Mouse (Mus musculus): ENCODE results near the gene Sstr5.

Sstr5 gene

GRCm38 (mm10) chr17:25497013-25497412 is at the start of gene Sstr5:
Gene Sstr5 (minus strand): TSS chr17:25497288.
- in situ Hi-C loops (cut with MboI; ENCODE audit: low sequenced_read_pairs) = no loop called here

- in situ Hi-C loops (cut with MboI; ENCODE audit: low sequenced_read_pairs) = no loop called here
Observed at GRCm38 (mm10) chr17:25541768-25542167, 44.7 kb upstream of the Sstr5 start.

DNA sequence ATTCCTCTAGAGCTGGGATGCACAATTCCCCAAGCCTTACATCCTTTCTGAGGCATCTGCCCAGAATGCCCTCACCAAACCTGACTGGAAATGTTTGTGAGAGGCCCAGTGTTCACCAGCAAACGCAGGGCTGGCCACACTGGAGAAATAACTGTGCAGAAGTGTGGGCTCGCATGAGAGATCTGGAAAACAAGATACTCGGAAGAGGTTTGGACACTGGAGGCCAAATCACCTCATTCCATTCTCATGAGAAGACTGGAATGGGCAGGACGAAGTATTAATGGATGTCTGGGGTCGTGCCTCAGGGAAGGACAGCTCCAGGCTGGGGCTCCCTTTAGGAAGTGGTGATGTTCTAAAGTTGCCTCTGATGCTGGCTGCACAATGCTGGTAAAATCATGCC is 43.6 kb upstream of the Sstr5 start:
- in situ Hi-C loops (cut with MboI; ENCODE audit: low sequenced_read_pairs) = no loop called here

- in situ Hi-C loops (cut with MboI; ENCODE audit: low sequenced_read_pairs) = no loop called here
Observed at GRCm38 (mm10) chr17:25538945-25539875, 42.1 kb upstream of the Sstr5 start.

- in situ Hi-C loops (cut with MboI; ENCODE audit: low sequenced_read_pairs) = no loop called here
Observed at GRCm38 (mm10) chr17:25530357-25531022, 33.4 kb upstream of the Sstr5 start.

DNA sequence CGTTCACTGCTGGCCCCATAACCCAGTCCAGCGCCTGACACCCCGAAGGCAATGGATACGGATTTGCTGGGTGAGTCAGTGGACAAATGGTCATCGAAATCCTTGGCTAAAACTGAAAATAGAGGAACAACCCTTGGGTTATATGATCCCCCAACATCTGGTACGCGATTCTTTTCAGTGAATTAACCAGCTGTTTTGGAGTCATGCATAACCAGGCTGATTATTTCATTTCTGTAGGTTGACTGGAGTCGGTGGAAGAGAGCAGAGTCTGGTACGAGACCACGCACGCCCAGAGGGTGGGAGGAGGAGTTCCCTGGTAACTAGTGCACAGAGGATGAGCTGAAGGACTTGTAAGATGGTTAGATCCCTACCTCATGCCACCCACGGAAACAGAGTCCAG is 25.0 kb upstream of the Sstr5 start:
- in situ Hi-C loops (cut with MboI; ENCODE audit: low sequenced_read_pairs) = no loop called here

DNA sequence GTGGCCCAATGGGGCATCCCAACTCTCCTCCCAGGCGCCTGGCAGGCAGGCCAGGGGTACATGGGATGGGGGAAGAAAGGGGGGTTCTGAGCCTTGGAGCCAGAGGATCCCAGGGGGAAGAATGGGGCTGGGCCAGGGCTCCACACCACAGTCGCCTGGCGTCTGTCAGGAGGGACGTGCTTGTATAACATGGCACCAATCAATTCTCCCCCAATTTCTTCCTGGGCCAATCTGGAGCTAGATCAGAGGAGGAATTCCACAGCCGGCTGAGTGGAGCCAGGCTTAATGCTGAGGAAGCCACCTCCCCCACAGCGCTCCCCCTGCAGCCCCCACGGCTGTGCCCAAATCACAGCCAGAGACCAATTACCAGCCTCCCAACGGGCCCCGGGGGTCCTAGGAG is 23.4 kb upstream of the Sstr5 start:
- in situ Hi-C loops (cut with MboI; ENCODE audit: low sequenced_read_pairs) = no loop called here

DNA sequence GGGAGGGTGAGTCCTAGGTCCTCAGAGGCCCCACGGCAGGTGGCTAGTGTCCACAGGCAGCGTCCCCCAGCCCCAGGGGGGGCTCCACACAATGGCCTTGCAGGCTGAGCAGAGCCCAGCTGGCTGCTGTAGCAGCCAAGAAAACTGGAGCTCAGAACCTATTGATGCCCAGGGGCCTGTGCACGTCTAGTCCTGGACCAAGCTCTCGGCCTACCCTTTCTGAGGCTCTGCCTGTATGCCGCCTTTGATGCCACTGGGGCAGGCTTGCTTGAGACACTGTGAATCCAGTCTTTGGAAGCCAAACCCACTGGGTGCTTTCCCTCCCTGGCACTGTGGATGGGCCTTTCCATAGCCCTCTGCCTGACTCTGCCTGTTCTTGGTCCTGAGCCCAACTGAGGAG is 22.4 kb upstream of the Sstr5 start:
- in situ Hi-C loops (cut with MboI; ENCODE audit: low sequenced_read_pairs) = no loop called here

GRCm38 (mm10) chr17:25518144-25518543 is 21.1 kb upstream of the Sstr5 start:
- in situ Hi-C loops (cut with MboI; ENCODE audit: low sequenced_read_pairs) = no loop called here

GRCm38 (mm10) chr17:25516315-25516714 is 19.2 kb upstream of the Sstr5 start:
- in situ Hi-C loops (cut with MboI; ENCODE audit: low sequenced_read_pairs) = no loop called here

GRCm38 (mm10) chr17:25514055-25514454 is 17.0 kb upstream of the Sstr5 start:
- in situ Hi-C loops (cut with MboI; ENCODE audit: low sequenced_read_pairs) = no loop called here

DNA sequence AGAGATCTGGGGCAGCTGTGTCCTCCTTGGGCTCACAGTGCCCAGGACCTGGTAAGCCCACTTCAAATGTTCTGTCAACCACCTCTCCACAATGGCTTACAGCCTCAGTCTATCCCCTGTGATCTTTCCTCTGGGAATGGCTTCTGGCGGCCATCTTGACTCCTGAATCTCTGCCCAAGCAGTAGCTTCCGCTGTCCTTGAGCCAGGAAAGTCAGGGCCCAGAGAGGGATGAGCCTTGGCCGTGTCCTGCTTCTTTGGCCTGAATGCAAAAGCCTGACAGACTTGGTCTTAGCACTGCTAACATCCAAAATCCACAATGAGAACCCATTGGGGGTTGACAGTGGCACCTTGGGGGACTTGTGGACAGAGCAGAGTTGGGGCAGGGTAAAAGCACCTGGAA is 14.8 kb upstream of the Sstr5 start:
- in situ Hi-C loops (cut with MboI; ENCODE audit: low sequenced_read_pairs) = no loop called here

DNA sequence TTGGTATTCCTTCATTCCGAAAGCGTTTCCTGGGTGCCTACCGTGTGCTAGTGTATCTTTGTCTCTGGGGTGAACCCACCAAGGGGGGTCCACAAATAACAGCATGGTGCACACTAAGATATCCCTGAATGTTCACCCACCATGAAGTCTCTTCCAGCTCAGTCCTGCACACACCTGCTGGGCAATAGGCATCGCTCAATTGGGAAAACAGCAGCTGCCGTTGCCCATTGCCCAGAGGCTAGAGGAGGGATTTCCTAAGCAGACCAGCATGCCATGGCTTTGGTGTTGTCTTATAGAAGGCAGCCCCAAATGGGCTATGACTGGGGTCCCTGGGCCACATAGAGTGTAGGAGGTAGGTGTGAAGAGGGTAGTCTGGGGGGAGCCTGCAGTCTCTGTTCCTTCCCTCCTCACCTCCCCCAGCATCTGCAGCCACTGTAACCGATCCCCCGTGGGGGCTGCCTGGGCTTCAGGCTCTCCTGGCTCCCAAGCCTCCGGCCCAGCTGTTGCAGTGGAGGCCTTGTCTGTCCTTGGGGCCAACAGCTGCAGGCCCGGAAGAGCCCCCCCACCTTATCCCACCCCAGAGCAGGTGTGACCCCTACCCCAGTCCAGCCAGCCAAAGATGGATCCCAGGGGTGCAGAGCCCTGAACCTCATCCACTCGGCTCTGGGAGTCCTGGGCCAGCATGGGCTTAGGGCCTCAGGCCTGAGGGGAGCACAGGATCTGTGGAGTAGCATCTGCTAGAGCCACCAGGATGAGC is 13.2 kb upstream of the Sstr5 start:
- in situ Hi-C loops (cut with MboI; ENCODE audit: low sequenced_read_pairs) = no loop called here

DNA sequence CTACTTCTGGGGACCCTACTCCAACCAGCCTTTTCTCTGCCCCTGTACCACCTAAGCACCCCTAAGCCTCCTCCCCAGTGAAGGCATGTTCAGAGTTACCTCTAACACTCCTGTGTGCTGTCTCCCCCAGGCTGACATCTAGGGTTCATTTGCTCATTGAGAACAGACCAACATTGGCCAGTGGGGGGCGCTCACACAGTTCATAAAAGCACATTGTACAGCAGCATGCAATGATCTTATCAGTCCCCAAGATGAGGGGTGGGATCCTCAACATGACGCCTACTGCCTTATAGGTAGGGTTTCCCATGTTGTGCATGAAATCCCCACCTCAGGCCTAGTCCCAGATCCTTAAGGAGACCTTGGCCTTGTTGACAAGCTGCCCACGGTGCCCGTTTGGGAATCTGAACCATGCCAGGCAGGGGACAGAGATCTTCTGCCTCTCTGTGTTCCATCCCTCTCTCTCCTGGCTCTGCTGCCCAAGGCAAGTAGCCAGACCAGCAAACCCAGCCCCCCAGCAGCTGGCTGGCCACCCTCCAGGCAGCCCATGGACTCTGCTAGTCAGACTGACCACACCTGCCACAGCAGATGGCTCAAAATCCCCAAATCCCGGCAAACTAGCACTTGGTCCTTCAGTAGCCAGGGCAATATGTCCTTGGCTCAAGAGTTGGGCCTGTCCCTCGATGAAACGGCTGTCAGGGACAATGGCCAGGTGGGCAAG is 11.9 kb upstream of the Sstr5 start:
- in situ Hi-C loops (cut with MboI; ENCODE audit: low sequenced_read_pairs) = no loop called here

GRCm38 (mm10) chr17:25507799-25508198 is 10.7 kb upstream of the Sstr5 start:
- in situ Hi-C loops (cut with MboI; ENCODE audit: low sequenced_read_pairs) = no loop called here

DNA sequence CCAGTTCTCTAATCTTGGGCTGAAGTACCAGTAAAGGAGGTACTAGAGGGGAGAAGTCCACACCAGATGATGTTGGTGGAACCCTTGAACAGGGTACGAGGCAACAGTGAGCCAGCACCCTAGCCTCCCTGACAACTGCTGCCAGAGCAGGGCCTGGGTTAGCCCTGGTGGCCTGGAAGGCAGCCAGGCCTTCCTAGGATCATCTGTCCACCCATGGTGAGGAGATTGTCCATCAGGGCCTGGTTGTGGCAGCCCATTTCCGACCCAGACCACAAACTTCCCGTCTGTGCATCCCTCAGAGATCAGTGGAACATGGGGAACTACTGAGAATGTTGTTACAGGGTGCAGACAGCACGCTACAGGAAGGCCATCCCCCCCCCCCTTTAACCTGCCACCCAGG is 5.5 kb upstream of the Sstr5 start:
- in situ Hi-C loops (cut with MboI; ENCODE audit: low sequenced_read_pairs) = no loop called here

GRCm38 (mm10) chr17:25482092-25482491 is 15.0 kb downstream of the Sstr5 start:
- in situ Hi-C loops (cut with MboI; ENCODE audit: low sequenced_read_pairs) = no loop called here

GRCm38 (mm10) chr17:25480820-25481219 is 16.3 kb downstream of the Sstr5 start:
- in situ Hi-C loops (cut with MboI; ENCODE audit: low sequenced_read_pairs) = no loop called here

- in situ Hi-C loops (cut with MboI; ENCODE audit: low sequenced_read_pairs) = no loop called here
Observed at GRCm38 (mm10) chr17:25480152-25480551, 16.9 kb downstream of the Sstr5 start.

DNA sequence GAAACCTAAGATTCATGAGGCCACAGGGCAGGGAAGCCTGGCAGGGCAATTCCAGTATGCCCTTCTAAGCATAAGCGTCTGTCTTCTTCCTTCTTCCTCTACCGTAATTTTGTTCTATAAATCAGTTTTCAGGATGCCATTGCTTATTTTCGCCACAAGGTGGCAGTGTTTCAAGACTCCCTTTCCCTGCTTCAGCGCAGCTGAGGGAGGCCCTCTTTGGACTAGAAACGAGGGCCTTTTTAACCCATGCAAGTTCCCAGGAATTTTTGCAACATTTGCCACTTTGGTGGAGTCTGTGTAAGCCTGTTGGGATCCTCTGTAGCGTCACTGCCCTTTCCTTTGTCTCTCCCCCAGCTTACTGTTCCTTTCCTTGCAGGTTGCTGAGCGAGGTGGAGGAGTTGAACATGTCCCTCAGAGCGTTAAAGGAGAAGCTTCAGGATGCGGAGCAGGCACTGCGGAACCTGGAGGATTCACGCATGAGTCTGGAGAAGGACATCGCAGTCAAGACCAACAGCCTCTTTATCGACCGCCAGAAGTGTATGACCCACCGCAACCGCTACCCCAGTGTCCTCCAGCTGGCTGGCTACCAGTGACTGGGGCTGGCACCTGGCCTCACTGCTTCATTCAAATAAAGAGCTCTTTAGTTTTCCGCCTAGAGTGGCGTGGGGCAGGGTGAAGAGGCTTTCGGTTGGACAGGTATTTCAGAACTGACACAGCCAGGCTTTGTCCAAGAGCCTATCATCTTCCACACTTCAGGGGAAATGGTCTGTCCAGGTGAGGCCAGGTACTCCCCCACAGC is 20.9 kb downstream of the Sstr5 start:
- in situ Hi-C loops (cut with MboI; ENCODE audit: low sequenced_read_pairs) = loop anchor here (10.0 kb wide), 1 partner anchor 219 kb away; no protein-coding TSS in a partner anchor
